Mouse (Mus musculus) adrenal gland (tissue): ENCODE results near the gene Olfr792.

Experiments
- intact Hi-C: fragments of 180-260 bp; cut with DNase I; formaldehyde crosslinking; loops from one replicate; pipeline ENCODE4 v1.15.1; 2025
- long read RNA-seq, 2 experiments: library from polyadenylated mRNA; unstranded; transcript quantifications; one replicate each; pipeline ENCODE4 v2.0.0; 2020; ENCODE audit warnings: borderline replicate concordance in 1 of 2; ENCODE audit not compliant: insufficient replicate concordance in 1 of 2
- microRNA-seq, 2 experiments: library from miRNA; unstranded; fragments of <30 nt; microRNA quantifications; one replicate each; pipeline ENCODE4; 2019

Olfr792 gene
- long read RNA-seq, experiment 1 = 0 reads
- long read RNA-seq, experiment 2 = 0 reads

DNA sequence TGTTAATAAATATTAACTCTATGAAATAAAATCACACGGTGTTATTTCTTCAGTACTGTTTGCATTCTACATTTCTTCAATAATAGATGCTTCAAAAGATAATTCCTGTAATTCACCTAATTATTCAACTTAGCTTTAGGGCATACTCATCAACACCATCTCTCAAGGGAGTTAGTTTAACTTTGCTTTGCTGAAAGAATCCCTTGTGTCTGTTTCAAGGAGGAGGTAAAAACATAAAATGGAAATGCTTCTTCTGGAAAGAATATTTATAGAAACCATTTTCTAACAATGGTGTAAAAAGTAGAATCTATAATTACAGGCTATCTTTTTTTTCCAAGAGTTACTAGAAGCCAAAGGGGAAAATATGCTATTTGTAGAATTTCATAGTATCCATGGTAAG, at the start of gene Olfr792:
Gene Olfr792 (plus strand): TSS at position 301 of the 400 bp plus-strand sequence.
- intact Hi-C loops = no loop called here

GRCm38 (mm10) chr10:129490101-129490500, 48.9 kb upstream of the Olfr792 start:
- intact Hi-C loops = no loop called here

DNA sequence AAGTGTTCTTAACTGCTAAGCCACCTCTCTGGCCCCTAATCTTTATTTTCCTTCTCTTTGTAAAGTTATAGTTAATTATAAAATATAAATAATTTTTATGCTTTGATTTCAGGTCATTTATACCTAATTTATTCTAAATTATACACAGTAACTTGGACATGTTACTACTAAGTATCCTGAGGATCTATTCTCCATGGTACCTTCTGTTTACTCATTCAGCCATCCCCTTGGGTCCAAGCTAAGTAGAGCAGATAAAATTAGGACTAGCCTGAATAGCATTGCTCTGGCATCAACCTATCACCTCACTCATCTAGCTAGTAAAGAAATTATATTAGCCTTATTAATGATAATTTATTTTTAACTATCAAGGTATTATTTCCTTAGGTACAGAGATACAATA, 40.8 kb upstream of the Olfr792 start, which contains the start of gene Olfr790:
Gene Olfr790 (plus strand): TSS at position 301 of the 400 bp plus-strand sequence.
- intact Hi-C loops = no loop called here

- intact Hi-C loops = no loop called here
These were observed 17.5 kb upstream of the Olfr792 start, which contains the start of gene Olfr791 for GRCm38 (mm10) chr10:129521492-129521891. Gene Olfr791 (plus strand): TSS chr10:129521792.

- intact Hi-C loops = no loop called here
These were observed 10.4 kb downstream of the Olfr792 start for GRCm38 (mm10) chr10:129549354-129549753.

DNA sequence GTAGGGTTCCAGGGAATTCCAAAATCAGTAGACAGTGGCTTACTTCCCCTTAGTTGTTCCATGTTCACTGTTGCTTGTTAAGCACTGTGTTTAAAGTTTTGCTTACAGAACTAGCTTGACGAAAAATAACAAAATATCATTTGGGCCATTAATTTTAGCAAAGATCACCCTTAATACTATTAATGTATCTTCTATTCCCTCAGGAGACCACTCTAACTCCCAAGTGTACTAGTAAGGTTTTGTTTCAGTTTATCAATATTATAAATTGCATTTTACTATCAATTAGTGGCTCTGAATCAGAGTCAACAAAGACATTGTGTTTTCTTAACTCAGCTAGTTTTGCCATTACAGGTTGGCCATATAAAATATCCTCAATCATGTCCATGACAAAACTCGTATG, 28.4 kb downstream of the Olfr792 start, which contains the start of gene Olfr794:
Gene Olfr794 (plus strand): TSS at position 301 of the 400 bp plus-strand sequence.
- intact Hi-C loops = no loop called here

DNA sequence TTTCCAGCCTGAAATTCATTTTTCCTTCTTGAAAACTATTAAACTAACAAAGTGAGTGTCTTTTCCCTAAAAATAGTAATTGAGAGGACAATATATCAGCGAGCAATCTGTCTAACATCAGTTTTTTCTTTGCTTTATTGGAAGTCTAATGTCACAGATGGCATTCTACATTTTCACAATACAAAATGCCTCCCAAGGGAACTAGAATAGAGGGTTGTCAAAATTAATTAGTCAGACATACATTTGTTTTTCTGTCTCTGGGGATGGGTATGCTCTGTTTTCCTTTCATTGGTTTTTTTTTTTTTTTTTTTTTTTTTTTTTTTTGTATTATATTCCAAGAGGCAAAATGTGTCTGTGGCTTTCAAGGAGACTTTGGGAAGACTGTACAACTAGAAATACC, 38.1 kb downstream of the Olfr792 start:
- intact Hi-C loops = no loop called here

Small RNA genes within 50 kb of the gene (microRNA-seq; reads per million reads assigned to microRNA genes)
- 0 reads per million in 2 experiments for gene Gm23252
